Comparison of ENCODE assay signal across 8 mouse cellular contexts in genomic region chr8:88361044-88361707, GRCm38 (mm10). TPM values are rescaled to one million over a fixed set of nuclear protein-coding genes. Genes with fewer than 3 reads are reported as not detected.
DNase-seq lines count a peak whose midpoint lies in the region; ATAC-seq and TF ChIP-seq lines count a peak whose summit lies in the region.

No protein-coding gene starts in this region.

- H3K27me3 ChIP-seq in embryonic facial prominence, embryonic 14.5 days (replicated peaks; ENCODE audit: control insufficient read depth, insufficient read depth, low read length) = no peaks in the 10 kb centered on the region
- no peaks in the 10 kb centered on the region for H3K27me3 ChIP-seq in intestine, embryonic 15.5 days (replicated peaks)
- no peaks in the 10 kb centered on the region for H3K27me3 ChIP-seq in liver, embryonic 15.5 days
- H3K27me3 ChIP-seq in neural tube, embryonic 14.5 days (ENCODE audit: control insufficient read depth, insufficient read depth, low read length) = no peaks in the 10 kb centered on the region

- intact Hi-C loops in left cerebral cortex, adult 2 months (cut with DNase I) = loop anchor here (2.0 to 10.0 kb wide), 5 partner anchors 91 to 394 kb away; partner anchors contain the start of genes Cyld and Nkd1
- intact Hi-C loops in left cerebral cortex, postnatal 4 days (cut with DNase I) = loop anchor here (5.0 to 10.0 kb wide), 2 partner anchors 164 to 341 kb away; partner anchors contain the start of gene Nkd1

- WGBS in embryonic facial prominence, embryonic 14.5 days = under 1% methylated on average over 29 of the region's 31 CpGs
- under 1% methylated on average over 31 of the region's 31 CpGs for WGBS in intestine, embryonic 15.5 days
- WGBS in liver, embryonic 15.5 days (ENCODE audit: insufficient replicate concordance) = under 1% methylated on average over 31 of the region's 31 CpGs
- 2% methylated on average over 31 of the region's 31 CpGs for WGBS in neural tube, embryonic 14.5 days

- H3K9me3 ChIP-seq in embryonic facial prominence, embryonic 14.5 days (ENCODE audit: control insufficient read depth, low read length) = no peaks in the 10 kb centered on the region
- no peaks in the 10 kb centered on the region for H3K9me3 ChIP-seq in intestine, embryonic 15.5 days
- H3K9me3 ChIP-seq in liver, embryonic 15.5 days (replicated peaks) = no peaks in the 10 kb centered on the region
- H3K9me3 ChIP-seq in neural tube, embryonic 14.5 days (ENCODE audit: control insufficient read depth, low read length) = no peaks in the 10 kb centered on the region

- DNase-seq in left cerebral cortex, adult 2 months (ENCODE audit: extremely low spot score in 1 of 2, low spot score in 2 of 2) = no peak
- no peak for DNase-seq in left cerebral cortex, postnatal 4 days
- peak; percentile 27 for DNase-seq in NIH3T3 (ENCODE audit: low read depth)
- DNase-seq in embryonic facial prominence, embryonic 14.5 days (ENCODE audit: low spot score) = peak; percentile 16
- DNase-seq in frontal cortex, postnatal 10 days (ENCODE audit: low spot score in 2 of 2) = no peak

- H3K4me3 ChIP-seq in left cerebral cortex, adult 2 months = peak overlapping the region; percentile 90
- H3K4me3 ChIP-seq in embryonic facial prominence, embryonic 14.5 days (ENCODE audit: low read depth, low read length) = peak overlapping the region; percentile 92
- H3K4me3 ChIP-seq in intestine, embryonic 15.5 days (replicated peaks) = peak overlapping the region; percentile 98
- H3K4me3 ChIP-seq in liver, embryonic 15.5 days (replicated peaks) = peak overlapping the region; percentile 99
- H3K4me3 ChIP-seq in neural tube, embryonic 14.5 days (ENCODE audit: low read depth, low read length) = peak overlapping the region; percentile 80

- no peak for TF ChIP-seq CTCF in left cerebral cortex, adult 2 months (IDR thresholded peaks at IDR 0.05)

- H3K27ac ChIP-seq in left cerebral cortex, adult 2 months = peak overlapping the region; percentile 85
- H3K27ac ChIP-seq in embryonic facial prominence, embryonic 14.5 days (replicated peaks; ENCODE audit: low read depth, low read length) = peak overlapping the region; percentile 84
- peak overlapping the region; percentile 89 for H3K27ac ChIP-seq in intestine, embryonic 15.5 days
- peak overlapping the region; percentile 91 for H3K27ac ChIP-seq in liver, embryonic 15.5 days (replicated peaks)
- H3K27ac ChIP-seq in neural tube, embryonic 14.5 days (ENCODE audit: low read depth, low read length) = peak overlapping the region; percentile 82

- ATAC-seq in embryonic facial prominence, embryonic 14.5 days (ENCODE audit: low read depth) = no peak
- ATAC-seq in intestine, embryonic 15.5 days = peak; percentile 52; the same call in 1 of the 2 replicates
- no peak for ATAC-seq in liver, embryonic 15.5 days (ENCODE audit: insufficient read depth)
- no peak for ATAC-seq in neural tube, embryonic 14.5 days (ENCODE audit: low read depth)

- peaks cover 34% of the 10 kb centered on the region for H3K36me3 ChIP-seq in embryonic facial prominence, embryonic 14.5 days (ENCODE audit: control insufficient read depth, insufficient read depth, low read length)
- H3K36me3 ChIP-seq in intestine, embryonic 15.5 days = peaks cover 12% of the 10 kb centered on the region; the same call in 1 of the 2 replicates
- peaks cover 37% of the 10 kb centered on the region for H3K36me3 ChIP-seq in liver, embryonic 15.5 days (replicated peaks)
- peaks cover 14% of the 10 kb centered on the region; the same call in 1 of the 2 replicates for H3K36me3 ChIP-seq in neural tube, embryonic 14.5 days (ENCODE audit: control insufficient read depth, insufficient read depth, low read length)

- peak overlapping the region; percentile 86 for H3K4me2 ChIP-seq in embryonic facial prominence, embryonic 14.5 days (ENCODE audit: low read depth, low read length)
- H3K4me2 ChIP-seq in intestine, embryonic 15.5 days (replicated peaks) = peak overlapping the region; percentile 83
- peak overlapping the region; percentile 83 for H3K4me2 ChIP-seq in liver, embryonic 15.5 days
- peak overlapping the region; percentile 87 for H3K4me2 ChIP-seq in neural tube, embryonic 14.5 days (ENCODE audit: low read depth, low read length)

- peaks cover 4% of the 10 kb centered on the region; the same call in 1 of the 2 replicates for H3K4me1 ChIP-seq in embryonic facial prominence, embryonic 14.5 days (ENCODE audit: control insufficient read depth, insufficient read depth, low read length)
- H3K4me1 ChIP-seq in intestine, embryonic 15.5 days (replicated peaks) = 0 out of 2 replicates have a peak, but pooled peaks cover 4% of the 10 kb centered on the region
- H3K4me1 ChIP-seq in liver, embryonic 15.5 days (replicated peaks) = peaks cover 43% of the 10 kb centered on the region
- peaks cover 12% of the 10 kb centered on the region for H3K4me1 ChIP-seq in neural tube, embryonic 14.5 days (ENCODE audit: control insufficient read depth, insufficient read depth, low read length)

- peak overlapping the region; percentile 98 for H3K9ac ChIP-seq in embryonic facial prominence, embryonic 14.5 days (ENCODE audit: low read depth, low read length)
- H3K9ac ChIP-seq in intestine, embryonic 15.5 days = peak overlapping the region; percentile 98
- peak overlapping the region; percentile 96 for H3K9ac ChIP-seq in liver, embryonic 15.5 days
- H3K9ac ChIP-seq in neural tube, embryonic 14.5 days (replicated peaks; ENCODE audit: low read depth, low read length) = peak overlapping the region; percentile 91

RNA-seq across cellular contexts. Expression of gene Brd7, which starts 0.8 kb away (rescaled TPM):
- total RNA-seq in left cerebral cortex, adult 2 months (2021) = 10 to 100 TPM; 45.6 to 57.3 TPM
- total RNA-seq in left cerebral cortex, postnatal 4 days (2021) = 10 to 100 TPM; 63.8 to 76.9 TPM
- 67.1 and 68.4 TPM in 2 replicates for polyA plus RNA-seq in embryonic facial prominence, embryonic 14.5 days (2014; fragmentation: Nextera tagmentation; extraction: Ambion mirVana)
- polyA plus RNA-seq in intestine, embryonic 15.5 days (2015; fragmentation: Nextera tagmentation; extraction: Ambion mirVana) = 54.5 and 55.7 TPM in 2 replicates
- 28.4 and 31.3 TPM in 2 replicates for polyA plus RNA-seq in liver, embryonic 15.5 days (2015; fragmentation: Nextera tagmentation; extraction: Ambion mirVana)
- polyA plus RNA-seq in neural tube, embryonic 14.5 days (2014; fragmentation: Nextera tagmentation; extraction: Ambion mirVana) = 66.1 and 68.8 TPM in 2 replicates

Comparison
In these comparisons a context has a peak if more than half of its experiments do, and no peak if none do; other contexts are left out.
1. DNase-seq: peak in NIH3T3 (single experiment) and embryonic facial prominence, embryonic 14.5 days (single experiment); none in left cerebral cortex, adult 2 months (0 of 2), left cerebral cortex, postnatal 4 days (single experiment) and frontal cortex, postnatal 10 days (0 of 2).
2. Peak in every context shown above with its lines, with median percentiles within 50 percentile points of each other: H3K27ac ChIP-seq, H3K4me3 ChIP-seq, H3K4me2 ChIP-seq and H3K9ac ChIP-seq.